Mouse (Mus musculus) heart, adult 2 months (tissue): Measurements from ENCODE around the gene Mcrip1.

Source experiments
- CTCF ChIP-seq: fragments of 200-600 bp; IDR thresholded peaks from 2 replicates; pipeline ENCODE4 v1.8.1; 2022; ENCODE audit warnings: antibody characterized with exemption, mild to moderate bottlenecking, moderate library complexity
- EP300 ChIP-seq: fragments of 200-500 bp; IDR thresholded peaks from 2 replicates; pipeline ENCODE4 v1.6.1; 2011; ENCODE audit warnings: low read depth, low read length, control low read depth; ENCODE audit not compliant: insufficient read depth
- POLR2A ChIP-seq: fragments of 200-500 bp; IDR thresholded peaks from 2 replicates; pipeline ENCODE4 v1.6.1; 2011; ENCODE audit warnings: mild to moderate bottlenecking, low read depth, low read length, control low read depth; ENCODE audit not compliant: insufficient read depth

DNA sequence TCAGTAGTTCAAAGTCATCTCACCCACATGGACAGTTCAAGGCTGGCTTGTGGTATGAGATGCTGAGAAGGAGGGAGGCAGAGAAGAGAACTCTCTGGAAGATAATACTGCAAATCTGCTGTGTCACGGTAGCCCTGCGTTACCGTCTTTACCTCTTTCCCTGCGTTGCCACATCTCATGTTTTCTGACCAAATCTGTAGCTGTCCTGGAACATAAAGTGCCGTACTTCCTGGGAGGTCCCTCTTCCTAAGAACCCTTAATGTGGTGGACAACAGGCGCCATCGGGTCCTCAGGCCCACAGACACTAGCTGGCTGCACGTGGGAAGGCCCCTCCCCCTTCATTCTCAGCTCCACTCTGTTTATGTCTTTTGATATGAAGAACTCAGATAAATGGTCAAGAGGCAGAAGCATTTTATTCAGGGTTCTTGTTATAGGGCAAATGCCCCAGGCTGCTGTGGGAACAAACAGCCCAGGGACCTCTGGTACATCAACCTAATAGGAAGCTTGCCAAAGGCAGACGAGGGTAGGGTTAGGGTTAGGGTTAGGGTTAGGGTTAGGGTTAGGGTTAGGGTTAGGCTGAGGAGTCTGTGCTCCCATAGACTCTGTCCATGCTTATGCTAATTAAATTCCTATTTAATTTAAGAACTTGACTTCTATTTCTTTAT, 21.7 kb downstream of the Mcrip1 start:
- TF ChIP-seq CTCF (no peak), POLR2A (no peak), EP300 (no peak)
